Mouse (Mus musculus): ENCODE measurements around the gene Rab25. TPM values are rescaled to one million over a fixed set of nuclear protein-coding genes. Genes with fewer than 3 reads are reported as not detected.

Gene Rab25
- total RNA-seq, 1 experiment from 2014 or later, result 0.47 TPM

DNA sequence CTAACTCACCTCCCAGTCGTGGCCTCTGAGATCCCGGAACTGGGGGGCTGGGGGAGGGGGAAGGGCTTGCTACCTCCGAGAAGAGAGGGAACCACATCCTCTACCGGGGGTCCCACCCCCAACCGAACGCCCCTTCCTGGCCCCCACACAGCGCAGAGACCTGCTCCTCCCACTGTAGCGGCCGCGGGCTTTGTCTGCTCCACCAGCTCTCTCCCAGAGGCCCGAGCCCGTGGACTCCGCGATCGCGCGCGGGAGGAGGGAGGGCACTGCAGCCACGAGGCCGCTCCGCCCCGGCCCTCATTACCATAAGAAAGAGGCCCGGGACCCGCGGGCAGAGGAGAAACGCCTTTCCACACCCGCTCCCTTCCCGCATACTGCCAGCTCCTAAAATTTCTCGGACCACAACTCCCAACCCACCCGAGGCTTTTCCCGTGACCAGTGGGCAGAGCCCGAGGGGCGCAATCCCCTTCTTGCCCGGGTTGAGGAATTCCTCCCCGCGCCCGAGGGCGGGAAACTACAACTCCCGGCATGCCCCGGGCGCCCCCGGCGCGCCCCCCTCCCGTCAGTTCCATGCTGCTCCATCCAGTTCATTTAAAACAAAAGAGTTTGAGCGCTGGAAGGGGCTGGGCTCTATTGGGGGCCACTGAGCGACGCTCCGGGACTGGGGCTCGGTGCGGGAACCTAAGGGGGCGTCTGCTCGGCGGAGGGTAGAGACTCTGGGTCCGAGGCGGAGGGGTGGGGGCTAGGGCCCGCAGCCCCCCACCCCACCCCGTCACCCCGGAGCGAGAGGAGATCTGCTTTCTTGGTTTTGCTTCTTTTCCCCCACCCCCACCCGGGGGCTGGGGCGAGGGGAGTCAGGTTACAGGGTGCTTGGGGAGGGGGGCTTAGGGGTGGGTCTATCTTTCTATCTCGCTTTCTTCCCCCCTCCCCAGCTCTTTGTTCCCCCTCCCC lies 16.5 kb downstream of the Rab25 start:
- peak; percentile 42 for ATAC-seq (ENCODE audit: extremely low read depth, insufficient number of reproducible peaks, low FRiP score, poor library complexity, severe bottlenecking)

DNA sequence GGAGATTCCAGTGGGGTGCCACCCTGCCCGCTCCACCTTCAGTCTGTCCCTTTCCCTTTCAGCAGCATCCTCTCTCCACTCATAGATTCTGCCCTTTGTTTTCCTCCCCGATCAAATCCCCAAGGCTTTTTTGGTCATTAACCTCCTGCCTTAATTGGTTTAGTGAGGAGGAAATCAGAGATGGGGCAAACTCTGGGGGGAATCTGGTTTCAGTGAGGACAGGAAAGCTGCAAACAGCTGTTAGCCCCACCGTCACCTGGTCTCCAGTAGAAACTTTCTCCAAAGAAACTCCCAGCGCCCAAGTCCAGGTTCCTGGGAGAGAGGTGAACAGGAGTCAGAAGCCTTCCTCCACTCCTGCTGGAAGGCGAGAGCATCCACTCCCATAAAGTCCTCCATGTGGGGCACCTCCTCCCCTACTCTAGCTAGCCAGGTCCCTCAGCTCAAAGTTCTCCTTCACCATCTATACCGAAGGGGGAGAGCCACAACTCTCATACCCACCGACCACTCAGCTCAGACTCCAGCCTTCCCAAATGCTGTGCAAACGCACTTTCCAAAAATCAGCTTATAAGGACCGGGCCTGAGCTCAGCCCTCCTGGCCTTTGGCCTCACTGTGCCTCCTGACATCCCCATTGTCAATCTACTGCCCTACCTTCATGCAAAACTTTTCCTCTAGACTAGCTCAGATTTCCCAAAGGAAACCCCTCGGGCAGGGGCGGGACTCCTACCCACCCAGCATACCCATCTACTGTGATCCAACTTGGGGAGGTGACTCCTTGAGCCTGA lies 17.8 kb downstream of the Rab25 start:
- no peak for ATAC-seq (ENCODE audit: extremely low read depth, insufficient number of reproducible peaks, low FRiP score, poor library complexity, severe bottlenecking)

DNA sequence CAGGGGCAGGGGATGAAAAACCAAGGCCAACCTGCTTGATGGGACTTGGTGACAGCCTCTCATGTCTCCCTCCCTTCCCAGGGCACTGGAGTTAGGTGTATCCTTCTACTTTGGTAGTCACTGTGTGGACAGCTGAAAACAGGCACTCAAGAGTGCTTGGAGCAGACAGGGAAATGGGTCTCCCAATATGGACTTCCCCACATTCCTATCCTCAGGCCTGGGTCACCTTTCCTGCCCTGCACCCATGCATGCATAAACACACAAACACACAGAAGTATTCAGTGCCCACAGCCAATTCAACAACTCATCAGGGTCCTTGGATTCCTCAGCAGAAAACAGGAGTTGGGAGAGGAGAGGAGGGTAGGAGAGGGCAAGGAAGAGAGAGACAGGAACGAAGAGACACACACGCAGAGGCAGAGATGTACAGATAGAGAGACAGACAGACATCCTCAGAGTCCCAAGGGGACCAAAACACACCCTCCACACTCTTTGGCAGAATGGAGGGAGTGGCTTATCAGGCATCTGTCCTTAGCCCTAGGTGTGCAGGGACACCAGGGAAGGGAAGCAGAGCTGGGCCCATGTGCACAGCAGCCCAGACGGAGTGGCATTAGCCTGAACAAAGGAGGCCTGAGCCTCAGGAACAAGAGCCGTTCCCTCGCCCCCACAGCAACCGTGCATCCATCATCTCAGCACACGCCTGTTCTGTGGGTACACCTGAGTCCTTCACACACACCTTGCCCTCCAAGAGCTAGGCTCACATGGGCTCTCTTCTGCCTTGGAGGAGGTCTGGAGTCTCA lies 18.7 kb downstream of the Rab25 start:
- no peak for ATAC-seq (ENCODE audit: extremely low read depth, insufficient number of reproducible peaks, low FRiP score, poor library complexity, severe bottlenecking)

DNA sequence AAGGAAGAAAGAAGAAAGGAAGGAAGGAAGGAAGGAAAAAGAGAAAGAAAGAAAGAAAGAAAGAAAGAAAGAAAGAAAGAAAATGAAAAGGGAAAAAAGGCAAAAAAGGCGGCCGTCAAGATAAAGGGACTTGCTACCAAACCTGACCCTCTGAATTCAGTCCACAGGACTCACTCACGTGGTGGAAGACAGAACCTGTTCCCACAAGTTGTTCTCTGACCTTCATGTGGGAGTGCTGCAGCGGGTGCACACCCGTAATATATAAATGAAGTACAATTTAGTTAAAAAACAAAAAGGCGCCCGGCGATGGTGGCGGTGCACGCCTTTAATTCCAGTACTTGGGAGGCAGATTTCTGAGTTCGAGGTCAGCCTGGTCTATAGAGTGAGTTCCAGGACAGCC lies 19.5 kb downstream of the Rab25 start:
- ATAC-seq (ENCODE audit: extremely low read depth, insufficient number of reproducible peaks, low FRiP score, poor library complexity, severe bottlenecking), result no peak

GRCm38 (mm10) chr3:88527565-88527964 lies 20.5 kb downstream of the Rab25 start:
- ATAC-seq (ENCODE audit: extremely low read depth, insufficient number of reproducible peaks, low FRiP score, poor library complexity, severe bottlenecking), result no peak

DNA sequence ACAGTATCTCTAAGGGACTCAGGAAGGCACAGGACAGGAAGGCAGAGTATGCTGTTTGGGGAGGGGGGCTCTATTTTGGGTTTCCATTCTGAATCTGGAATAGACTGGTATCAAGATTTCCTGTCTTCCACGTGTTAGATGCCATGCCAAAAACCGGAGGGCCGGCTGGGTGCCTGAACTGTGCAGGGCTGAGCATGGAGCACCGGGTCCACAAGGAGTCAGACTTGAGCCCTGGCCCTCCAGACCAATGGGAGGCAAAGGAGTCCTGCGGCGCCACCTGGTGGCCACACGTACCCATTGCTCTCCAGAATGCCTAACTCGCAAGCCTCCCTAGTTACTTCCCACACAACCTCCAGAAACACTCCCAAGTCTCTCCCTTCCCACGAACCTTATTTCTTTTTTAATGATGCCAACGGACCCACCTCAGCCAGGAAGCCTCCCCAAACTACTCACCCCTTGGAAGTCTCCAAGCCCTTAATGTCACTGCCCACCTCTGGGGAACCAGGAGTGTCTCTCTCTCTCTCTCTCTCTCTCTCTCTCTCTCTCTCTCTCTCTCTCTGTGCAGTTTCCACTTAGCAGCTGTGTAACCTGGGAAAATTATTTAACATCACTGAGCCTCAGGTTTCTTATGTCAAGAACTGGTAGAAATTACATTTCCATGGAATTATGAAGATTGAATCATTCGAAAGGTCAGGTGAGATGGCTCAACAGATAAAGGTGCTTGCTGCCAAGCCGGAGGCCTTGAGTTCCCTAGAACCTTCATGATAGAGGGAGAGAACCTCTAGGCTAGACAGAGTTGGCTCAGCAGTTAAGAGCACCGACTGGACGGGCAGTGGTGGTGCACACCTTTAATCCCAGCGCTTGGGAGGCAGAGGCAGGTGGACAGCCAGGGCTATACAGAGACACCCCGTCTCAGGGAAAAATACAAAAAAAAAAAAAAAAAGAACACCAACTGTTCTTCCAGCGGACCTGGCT lies 21.7 kb downstream of the Rab25 start:
- ATAC-seq (ENCODE audit: extremely low read depth, insufficient number of reproducible peaks, low FRiP score, poor library complexity, severe bottlenecking), result peak; percentile 81

DNA sequence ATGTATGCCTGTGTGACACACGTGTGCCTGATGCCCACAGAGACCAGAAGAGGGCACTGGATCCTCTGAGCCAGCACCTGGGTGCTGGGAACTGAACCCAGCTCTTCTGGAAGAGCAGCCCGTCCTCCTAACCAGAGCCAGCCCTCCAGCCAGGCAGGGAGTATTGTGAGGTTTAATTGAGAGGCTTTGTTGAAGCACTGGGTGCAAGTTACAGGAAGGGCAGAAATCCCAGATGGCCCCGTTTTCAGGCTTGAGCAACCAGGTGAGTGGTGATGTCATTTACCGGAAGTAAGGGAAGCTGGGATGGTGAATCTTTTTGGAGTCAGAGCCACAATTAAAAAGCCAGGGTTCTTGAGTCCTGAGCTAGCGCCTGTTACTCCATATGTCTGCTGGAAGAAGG lies 23.1 kb downstream of the Rab25 start:
- no peak for ATAC-seq (ENCODE audit: extremely low read depth, insufficient number of reproducible peaks, low FRiP score, poor library complexity, severe bottlenecking)

GRCm38 (mm10) chr3:88523027-88523426 lies 25.1 kb downstream of the Rab25 start:
- ATAC-seq (ENCODE audit: extremely low read depth, insufficient number of reproducible peaks, low FRiP score, poor library complexity, severe bottlenecking), result no peak

GRCm38 (mm10) chr3:88521803-88522331 lies 26.2 kb downstream of the Rab25 start:
- peak; percentile 67 for ATAC-seq (ENCODE audit: extremely low read depth, insufficient number of reproducible peaks, low FRiP score, poor library complexity, severe bottlenecking)

DNA sequence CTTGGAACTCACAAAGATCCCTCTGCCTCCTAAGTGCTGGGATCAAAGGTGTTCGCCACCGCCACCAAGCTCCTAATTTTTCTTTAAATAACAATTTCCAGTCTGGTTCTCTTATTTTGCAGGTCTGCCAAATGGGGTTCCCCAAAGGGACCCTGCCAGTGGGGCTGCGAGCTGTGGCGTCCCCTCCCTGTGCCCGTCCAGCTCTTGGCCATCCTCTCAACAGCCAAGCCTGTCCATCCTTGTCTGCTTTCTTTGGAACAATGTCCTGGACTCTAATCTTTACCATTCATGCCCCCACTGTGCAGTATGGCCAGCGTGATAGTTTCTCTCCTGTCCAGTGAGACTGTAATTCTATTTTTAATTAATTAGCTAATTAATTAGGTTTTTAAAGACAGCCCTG lies 26.9 kb downstream of the Rab25 start:
- ATAC-seq (ENCODE audit: extremely low read depth, insufficient number of reproducible peaks, low FRiP score, poor library complexity, severe bottlenecking), result no peak

- ATAC-seq (ENCODE audit: extremely low read depth, insufficient number of reproducible peaks, low FRiP score, poor library complexity, severe bottlenecking), result no peak
These were observed 28.0 kb downstream of the Rab25 start for GRCm38 (mm10) chr3:88520078-88520477.

GRCm38 (mm10) chr3:88518411-88518810 lies 29.7 kb downstream of the Rab25 start:
- no peak for ATAC-seq (ENCODE audit: extremely low read depth, insufficient number of reproducible peaks, low FRiP score, poor library complexity, severe bottlenecking)

- no peak for ATAC-seq (ENCODE audit: extremely low read depth, insufficient number of reproducible peaks, low FRiP score, poor library complexity, severe bottlenecking)
These were observed 31.7 kb downstream of the Rab25 start for GRCm38 (mm10) chr3:88516407-88516806.

GRCm38 (mm10) chr3:88515095-88515386 lies 33.1 kb downstream of the Rab25 start:
- no peak for ATAC-seq (ENCODE audit: extremely low read depth, insufficient number of reproducible peaks, low FRiP score, poor library complexity, severe bottlenecking)

DNA sequence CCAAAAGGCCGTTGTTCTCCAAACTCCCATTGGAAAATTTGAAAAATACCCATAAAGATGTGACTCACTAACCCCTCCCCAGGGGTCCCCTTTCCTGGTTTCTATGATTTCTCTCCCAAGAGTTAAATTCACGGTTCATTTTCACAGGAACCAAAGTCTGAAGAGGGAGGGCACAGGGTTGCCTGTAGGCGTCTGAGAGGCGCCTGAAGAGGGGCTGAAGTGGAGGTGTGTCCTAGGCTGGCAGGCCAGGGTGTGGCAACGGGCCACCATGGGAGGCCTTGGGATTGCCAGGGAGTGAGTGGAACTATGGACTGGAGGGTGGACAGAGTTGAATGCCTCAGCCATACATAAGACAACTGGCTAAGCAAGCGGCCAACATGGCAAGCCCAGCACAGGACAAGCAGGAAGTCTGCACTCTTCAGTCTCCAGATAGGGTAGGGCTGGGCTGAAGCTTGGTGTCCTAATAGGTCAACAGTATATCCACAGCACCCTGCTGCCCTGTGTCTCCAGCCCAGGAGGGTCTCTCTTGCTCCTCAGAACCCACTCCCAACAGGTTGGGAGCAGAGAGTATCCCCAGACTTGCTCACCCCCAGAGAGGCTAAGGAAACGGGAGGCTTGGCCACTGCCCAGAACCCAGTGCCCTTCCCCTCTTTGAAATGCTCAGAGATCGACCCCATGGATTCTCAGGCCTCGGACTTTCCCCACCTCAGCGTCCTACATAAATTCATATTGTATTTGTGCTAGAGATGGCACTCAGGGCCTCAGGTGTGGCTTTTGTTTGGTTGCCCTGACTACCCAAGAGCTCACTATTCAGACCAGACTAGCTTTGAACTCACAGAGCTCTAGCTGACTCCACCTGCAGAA lies 33.6 kb downstream of the Rab25 start:
- ATAC-seq (ENCODE audit: extremely low read depth, insufficient number of reproducible peaks, low FRiP score, poor library complexity, severe bottlenecking), result no peak

DNA sequence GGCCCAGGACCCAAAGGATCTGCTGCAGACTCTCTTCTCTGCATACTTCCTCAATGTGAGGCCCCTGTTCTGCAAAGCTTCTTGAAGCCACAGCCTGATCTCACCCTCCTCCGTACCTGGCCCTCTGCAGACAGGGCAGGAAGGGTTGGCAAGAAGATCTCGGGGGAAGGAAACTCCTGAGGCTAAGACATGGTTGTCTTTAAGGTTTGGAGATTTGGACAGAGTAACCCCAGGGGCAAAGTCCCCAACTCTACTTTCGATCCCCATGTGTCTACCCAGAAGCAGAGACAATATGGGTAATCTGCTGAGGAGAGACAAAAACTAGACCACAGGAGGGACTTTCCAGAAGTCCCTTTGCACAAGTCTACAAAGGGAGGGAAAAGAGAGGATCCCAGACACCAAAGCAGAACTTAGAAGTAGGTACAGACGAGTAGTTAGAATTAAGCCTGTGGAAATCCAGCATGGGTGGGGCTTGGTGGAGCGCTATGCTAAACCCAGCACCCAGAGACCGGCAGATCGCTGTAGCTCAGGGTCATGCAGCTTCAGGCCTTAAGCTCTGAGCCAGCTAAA lies 34.5 kb downstream of the Rab25 start:
- no peak for ATAC-seq (ENCODE audit: extremely low read depth, insufficient number of reproducible peaks, low FRiP score, poor library complexity, severe bottlenecking)

Data from neutrophil, adult 5-6 weeks (primary cell).